Comparison of ENCODE assay signal across 7 mouse cellular contexts in the genomic region with DNA sequence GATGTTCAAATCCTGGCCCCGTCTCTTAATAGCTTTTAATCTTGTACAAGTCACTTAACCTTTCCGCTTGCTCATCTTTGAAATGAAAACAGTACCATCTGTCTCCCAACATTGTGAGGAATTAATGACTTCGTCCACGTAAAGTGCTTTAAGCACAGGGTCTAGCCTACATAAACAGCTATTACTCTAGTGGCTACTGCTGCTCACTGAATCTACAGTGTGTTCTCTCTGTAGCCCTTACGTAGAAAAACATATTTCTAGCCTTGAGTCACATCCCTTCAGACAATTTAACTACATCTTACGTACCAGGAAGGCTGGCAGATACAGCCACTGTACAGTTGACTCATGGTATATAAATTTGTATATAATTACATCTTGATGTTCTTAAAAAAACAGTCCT.
"Had no signal": no experiment of that assay in that cellular context is flagged by ENCODE, and none has a peak within 500 bp of the region (broad histone marks: within the 10 kb centered on the region; RNA-seq: fewer than 3 reads in every experiment).

No protein-coding gene starts in this region.

- H3K4me2 ChIP-seq: kidney, embryonic 15.5 days; limb, embryonic 13.5 days; midbrain, embryonic 12.5 days; neural tube, embryonic 13.5 days; stomach, embryonic 15.5 days had no signal

- H3K9ac ChIP-seq: kidney, embryonic 15.5 days; limb, embryonic 13.5 days; liver, embryonic 14.5 days; midbrain, embryonic 12.5 days; neural tube, embryonic 13.5 days; stomach, embryonic 15.5 days had no signal

- H3K36me3 ChIP-seq: kidney, embryonic 15.5 days; limb, embryonic 13.5 days; midbrain, embryonic 12.5 days; neural tube, embryonic 13.5 days; stomach, embryonic 15.5 days had no signal

- H3K9me3 ChIP-seq: kidney, embryonic 15.5 days; limb, embryonic 13.5 days; midbrain, embryonic 12.5 days; neural tube, embryonic 13.5 days; stomach, embryonic 15.5 days had no signal

- H3K27me3 ChIP-seq: kidney, embryonic 15.5 days; limb, embryonic 13.5 days; midbrain, embryonic 12.5 days; neural tube, embryonic 13.5 days; stomach, embryonic 15.5 days had no signal

- H3K4me3 ChIP-seq: kidney, embryonic 15.5 days; limb, embryonic 13.5 days; midbrain, embryonic 12.5 days; myocyte; neural tube, embryonic 13.5 days; stomach, embryonic 15.5 days had no signal

- H3K4me1 ChIP-seq: limb, embryonic 13.5 days; midbrain, embryonic 12.5 days; neural tube, embryonic 13.5 days; stomach, embryonic 15.5 days had no signal

- H3K27ac ChIP-seq: kidney, embryonic 15.5 days; limb, embryonic 13.5 days; liver, embryonic 14.5 days; midbrain, embryonic 12.5 days; neural tube, embryonic 13.5 days; stomach, embryonic 15.5 days had no signal
